Mouse (Mus musculus): ENCODE results near the gene Pygl.
"Not testable (repeated sequence)": the region's sequence is repeated elsewhere in the genome, so short reads cannot be mapped to it uniquely, and the experiment has no call there.

Pygl gene

DNA sequence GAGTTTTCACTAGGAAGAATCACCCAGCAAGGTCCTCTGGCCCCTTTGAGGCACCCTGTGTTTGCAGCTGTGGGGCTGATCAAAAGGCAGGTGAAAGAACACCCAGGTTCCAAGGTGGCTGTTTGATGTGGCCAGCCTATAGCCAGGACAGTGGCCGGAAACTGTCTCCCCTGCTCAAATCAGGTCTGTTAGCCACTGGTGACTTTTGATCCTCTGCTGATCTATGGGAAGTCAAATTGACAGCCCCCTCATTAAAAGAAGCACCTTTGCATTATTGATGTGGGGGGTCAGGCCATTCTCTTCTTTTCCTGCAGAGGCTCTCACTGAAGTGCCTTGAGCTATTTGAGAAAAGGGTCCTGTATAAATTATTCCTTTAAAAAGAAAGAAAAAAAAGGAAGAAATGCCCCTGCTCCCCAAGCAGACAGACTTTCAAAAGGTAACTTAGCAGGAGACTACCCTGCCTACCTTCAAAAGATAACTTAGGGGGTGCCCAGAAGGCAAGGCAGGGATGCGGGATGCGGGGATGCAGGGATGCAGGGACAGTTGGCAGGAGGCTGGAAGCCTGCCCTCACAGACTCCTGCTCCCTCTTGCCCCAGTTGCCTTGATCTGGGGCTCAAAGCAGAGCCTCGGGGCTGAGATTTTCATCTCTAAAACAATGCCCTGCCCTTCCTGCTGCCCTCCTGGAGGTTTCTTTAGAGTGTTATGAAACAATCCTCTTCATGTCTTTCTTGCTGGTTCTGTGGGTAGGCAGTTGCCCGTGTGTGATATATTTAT lies 73.8 kb downstream of the Pygl start:
- DNase-seq (ENCODE audit: low read depth) = no peak

DNA sequence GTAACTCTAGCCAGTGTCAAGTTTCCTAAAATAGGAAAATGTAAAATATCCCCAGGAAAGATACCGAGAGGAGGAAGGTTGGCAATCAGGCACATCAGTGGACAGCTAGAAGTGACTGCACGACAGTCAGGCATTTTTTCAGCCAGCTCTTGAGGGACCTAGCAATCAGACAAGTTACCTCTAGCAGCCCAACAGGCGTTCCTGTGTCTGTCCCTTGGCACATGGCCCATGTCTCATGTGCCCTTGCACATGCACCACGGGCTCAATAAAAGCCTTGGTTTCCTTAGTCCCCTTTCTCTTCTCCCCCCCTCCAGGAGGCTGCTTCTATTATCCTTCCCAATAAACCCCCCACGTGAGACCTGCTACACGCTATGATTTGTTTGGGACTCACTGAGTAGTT lies 75.1 kb downstream of the Pygl start:
- DNase-seq (ENCODE audit: low read depth) = no peak

DNA sequence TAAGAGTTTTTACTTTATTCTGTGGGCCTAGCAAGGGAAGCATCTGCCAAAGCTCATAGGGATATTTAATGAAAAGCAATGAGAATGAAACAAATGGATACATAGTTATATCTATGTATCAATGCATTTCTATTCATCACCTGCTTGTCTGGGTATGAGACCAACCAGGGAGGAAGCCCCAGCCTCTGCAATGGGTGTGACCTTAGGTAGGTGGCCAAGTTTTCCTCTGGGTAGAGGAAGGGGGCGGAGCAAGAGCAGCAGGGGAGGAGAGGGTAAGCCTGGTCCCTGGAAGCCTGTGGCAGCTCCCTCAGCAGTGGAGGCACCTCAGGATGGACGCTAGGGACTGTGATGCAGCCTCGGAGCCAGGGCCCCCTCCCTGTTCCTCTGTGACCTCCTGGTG lies 77.4 kb downstream of the Pygl start, which contains the start of gene Abhd12b:
Gene Abhd12b, plus strand, starts transcription at position 301 of the 400 bp plus-strand sequence.
- DNase-seq (ENCODE audit: low read depth) = no peak

DNA sequence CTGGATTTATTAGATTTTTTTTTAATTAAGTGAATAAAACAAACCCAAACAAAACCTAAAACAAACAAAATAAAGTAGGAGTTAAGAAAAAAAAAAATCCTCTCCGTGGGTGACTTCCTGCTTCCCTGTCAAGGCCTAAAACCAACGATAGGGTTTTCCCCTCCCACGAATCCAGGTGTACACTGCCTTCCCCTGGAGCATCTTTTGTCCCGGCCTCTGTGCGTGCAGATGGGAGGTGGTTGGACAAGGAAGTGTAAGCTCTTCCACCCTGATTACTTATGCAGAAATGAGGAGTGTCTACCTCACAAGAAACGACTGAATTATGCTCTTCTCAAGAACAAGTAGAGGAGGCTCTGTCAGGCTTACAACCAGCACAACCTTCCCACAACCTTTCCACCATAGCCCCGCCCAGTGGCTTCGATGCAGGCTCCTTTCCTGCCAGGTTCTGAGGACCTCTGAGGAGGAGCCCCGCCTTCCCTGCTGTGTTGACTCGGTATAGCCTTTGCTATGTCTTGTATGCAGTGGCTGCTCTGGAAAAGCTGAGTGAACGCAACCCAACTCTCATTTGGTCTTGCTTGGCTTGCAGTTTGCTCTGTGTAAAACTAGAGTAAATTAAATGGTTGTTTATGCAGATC lies 82.5 kb downstream of the Pygl start:
- DNase-seq (ENCODE audit: low read depth) = no peak

DNA sequence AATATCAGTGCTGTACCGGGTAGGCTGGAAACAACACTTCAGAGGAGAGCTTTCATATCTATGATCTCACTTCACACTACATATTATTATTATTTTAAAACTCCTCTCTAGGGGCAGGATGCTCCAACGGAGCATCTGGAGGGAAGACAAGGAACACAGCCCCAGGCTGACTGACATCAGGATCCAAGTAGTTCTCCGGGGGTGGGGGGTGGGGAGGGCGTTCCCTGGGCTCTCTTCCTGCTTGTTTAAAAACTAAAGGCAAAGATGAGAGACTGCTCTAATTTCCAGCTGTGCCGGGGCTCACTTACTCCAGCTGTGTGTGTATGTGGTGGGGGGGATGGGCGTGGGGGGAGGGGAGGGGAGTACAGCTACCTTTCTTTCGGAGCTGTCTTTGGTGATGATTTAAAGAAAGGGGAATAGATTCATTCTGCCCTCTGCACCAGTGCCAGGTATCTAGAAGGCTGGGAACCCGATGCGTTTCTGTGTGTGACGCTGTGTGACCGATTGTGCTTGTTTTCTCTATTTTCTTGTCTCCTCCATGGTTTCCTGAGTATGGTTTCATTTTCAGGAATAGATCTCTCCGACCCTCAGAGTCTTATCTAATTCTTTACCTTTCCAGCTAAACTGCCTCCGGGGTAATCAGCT lies 83.2 kb downstream of the Pygl start:
- DNase-seq (ENCODE audit: low read depth) = no peak

DNA sequence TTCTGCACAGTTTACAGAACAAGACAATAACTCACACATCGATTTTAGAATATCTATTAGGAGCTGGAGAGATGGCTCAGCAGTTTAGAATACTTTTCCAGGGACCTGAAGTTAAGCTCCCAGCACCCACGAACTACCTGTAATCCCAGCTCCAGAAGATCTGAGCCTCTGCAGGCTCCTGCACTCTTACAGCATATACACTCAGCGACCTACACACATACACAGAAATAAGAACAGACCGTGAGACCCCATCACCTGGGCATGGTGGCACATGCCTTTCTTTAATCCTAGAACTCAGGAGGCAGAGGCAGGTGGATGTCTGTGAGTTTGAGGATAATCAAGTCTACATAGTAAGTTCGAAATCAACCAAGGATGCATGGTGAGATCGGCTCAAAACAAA lies 85.7 kb downstream of the Pygl start:
- no peak for DNase-seq (ENCODE audit: low read depth)

DNA sequence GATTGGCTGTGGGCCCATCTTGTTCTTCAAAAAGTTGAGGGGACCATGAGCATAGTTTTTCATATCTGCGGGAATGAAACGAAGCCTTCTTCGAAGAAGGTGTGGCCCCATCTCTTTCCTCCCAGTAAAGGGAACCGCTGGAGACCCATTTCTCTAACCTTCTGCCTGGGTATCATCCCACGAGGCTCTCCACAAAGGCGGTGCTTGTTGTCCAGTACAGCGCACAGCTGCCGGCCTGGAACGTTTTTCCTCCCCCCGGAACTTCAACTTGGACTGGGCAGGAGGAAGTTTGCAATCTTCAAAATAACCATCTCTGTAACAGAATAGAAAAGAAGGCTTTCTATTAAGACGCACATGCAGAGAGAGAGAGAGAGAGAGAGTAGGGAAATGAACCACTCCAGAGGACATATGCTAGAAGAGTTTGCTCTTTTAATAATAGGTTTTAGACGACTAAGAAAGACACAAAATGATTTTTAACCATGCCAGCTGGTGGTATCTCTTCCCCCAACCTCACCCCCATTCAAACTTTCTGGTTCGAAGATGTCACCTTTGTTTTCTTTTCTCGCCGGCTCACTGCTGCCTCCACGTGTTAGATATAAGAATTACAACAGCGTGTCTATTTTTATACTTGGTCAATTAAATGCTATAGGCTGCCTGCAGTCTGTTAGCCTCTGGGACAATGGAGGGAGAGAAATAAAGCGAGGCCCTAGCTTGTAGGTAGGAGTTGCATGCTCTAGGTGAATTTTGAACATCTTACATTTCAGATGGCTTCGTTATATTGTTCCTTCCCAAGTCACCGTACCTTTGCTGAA lies 86.4 kb downstream of the Pygl start:
- peak; percentile 60 for DNase-seq (ENCODE audit: low read depth)

DNA sequence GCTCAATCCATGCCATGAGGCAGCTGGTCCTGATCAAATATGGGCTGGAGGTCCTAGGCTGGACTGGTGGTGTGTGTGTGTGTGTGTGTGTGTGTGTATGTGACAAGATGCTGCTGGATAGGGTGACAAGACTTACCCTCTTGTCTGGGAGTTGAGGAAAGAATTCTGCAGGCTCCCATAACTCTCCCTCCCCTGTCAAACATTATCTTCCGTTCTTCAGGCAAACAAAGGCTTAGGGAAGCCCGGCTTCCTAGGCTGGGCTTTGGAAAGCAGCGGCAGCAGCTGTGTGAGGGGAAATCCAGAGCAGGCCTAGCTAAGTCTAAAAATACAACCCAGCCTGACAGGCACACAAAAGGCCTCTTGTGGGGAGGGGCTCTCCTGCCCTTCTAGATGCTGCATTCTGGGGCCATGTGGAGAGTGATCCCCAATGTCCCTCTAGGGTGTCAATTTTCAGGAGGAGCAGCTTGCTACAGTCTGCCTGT lies 87.1 kb downstream of the Pygl start:
- not testable (repeated sequence) for DNase-seq (ENCODE audit: low read depth)

DNA sequence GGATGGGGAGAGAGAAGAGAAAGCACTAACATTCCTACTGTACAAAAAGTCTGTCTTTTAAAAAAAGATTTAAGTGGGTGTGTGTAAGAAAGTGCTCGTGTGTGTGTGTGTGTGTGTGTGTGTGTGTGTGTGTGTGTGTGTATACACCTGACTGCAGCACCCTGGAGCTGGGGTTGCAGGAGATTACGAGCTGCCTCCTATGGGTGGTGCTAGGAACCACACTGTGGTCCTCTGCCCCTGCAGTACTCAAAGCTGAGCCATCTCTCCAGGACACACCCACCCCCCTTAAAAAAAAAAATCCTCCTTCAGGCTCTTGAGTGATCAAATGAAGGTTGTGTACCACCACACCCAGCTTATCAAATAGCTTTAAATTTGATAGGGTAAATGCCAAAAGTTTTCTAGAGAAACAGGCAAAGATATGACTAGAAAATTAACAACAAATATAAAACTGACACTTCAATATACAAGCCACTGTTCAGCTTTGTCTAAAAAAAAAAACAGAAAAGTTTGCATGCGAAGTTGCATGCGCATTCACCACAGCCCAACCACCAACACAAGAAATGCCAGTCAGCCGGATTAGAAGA lies 90.2 kb downstream of the Pygl start:
- no peak for DNase-seq (ENCODE audit: low read depth)
